Mouse (Mus musculus): Measurements from ENCODE around the gene Cmip.

The Cmip gene

GRCm38 (mm10) chr8:117297913-117298518, 41.2 kb downstream of the Cmip start:
- no peak for DNase-seq (ENCODE audit: low read depth)

- peak; percentile 42 for DNase-seq (ENCODE audit: low read depth)
Measured at GRCm38 (mm10) chr8:117299204-117299603, 42.3 kb downstream of the Cmip start.

- DNase-seq (ENCODE audit: low read depth): no peak
Measured at GRCm38 (mm10) chr8:117300188-117300587, 43.3 kb downstream of the Cmip start.

DNA sequence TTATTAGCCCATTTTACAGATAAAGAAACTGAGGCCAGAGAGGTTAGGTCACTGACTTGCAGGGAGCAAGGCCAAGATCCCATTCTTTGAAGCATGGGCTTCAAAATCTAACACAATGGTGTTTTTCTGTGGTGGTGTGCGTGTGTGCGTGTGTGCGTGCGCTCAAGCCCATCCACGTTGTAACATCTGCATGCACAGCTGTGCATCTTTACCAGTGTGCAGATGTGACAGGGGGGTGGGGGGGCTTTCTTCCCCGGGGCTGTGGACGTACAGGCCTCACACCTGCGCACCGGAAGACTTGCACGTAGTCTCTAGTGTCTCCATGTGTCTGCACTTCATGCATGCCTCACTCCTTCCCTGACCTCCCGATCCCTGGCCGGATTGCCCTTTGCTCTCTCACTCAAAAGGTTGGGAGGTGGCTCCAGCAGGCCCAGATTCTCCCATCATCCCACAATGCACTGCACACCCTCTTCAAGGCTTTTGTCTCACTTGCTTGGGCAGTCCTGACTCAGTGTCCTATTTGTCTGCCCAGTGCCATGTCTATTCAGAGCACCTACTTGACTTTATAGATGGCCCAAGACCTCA, 44.7 kb downstream of the Cmip start:
- no peak for DNase-seq (ENCODE audit: low read depth)

DNA sequence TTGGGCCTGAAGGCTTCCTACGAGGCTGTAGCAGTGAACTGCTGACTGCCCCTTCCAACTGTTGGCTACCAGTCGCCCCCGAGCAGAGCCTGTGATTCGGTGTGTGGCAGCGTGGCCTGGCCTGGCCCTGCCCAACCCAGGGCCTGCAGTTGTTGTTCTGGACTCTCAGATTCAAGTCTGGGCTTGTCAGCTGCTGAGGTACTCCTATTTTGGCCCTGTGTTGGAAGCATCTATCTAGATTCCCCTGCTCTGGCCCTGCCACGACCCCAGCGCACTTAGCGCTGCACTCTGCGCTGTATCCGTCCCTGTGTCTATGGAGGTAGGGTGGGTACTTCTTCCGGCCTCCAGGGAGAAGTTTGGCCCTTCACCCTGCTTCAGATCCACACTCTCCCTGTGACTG, 45.2 kb downstream of the Cmip start:
- no peak for DNase-seq (ENCODE audit: low read depth)

DNA sequence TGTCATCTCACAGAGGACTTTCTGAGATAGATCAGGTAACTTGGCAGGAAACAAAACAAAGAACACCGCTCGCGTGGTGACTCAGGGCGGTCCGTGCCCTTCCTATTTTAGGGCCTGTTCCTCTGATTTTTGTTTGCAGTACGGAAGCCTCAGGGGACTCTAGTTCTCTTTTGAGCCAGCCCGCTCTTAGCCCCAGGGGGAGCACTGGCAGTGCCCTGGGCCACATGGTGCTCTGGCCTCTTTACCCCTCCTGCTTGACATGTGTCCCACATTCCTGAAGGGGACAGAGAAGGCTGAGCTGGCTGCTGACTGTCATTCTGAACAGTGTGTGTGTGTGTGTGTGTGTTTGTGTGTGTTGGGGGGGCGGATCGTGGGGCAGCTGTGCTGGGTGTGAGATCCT, 46.8 kb downstream of the Cmip start:
- peak; percentile 62 for DNase-seq (ENCODE audit: low read depth)

GRCm38 (mm10) chr8:117305405-117305804, 48.5 kb downstream of the Cmip start:
- peak; percentile 78 for DNase-seq (ENCODE audit: low read depth)

GRCm38 (mm10) chr8:117306756-117307155, 49.9 kb downstream of the Cmip start:
- no peak for DNase-seq (ENCODE audit: low read depth)

- DNase-seq (ENCODE audit: low read depth): no peak
Measured at GRCm38 (mm10) chr8:117307221-117307620, 50.4 kb downstream of the Cmip start.

GRCm38 (mm10) chr8:117308303-117309095, 51.6 kb downstream of the Cmip start:
- DNase-seq (ENCODE audit: low read depth): no peak

DNA sequence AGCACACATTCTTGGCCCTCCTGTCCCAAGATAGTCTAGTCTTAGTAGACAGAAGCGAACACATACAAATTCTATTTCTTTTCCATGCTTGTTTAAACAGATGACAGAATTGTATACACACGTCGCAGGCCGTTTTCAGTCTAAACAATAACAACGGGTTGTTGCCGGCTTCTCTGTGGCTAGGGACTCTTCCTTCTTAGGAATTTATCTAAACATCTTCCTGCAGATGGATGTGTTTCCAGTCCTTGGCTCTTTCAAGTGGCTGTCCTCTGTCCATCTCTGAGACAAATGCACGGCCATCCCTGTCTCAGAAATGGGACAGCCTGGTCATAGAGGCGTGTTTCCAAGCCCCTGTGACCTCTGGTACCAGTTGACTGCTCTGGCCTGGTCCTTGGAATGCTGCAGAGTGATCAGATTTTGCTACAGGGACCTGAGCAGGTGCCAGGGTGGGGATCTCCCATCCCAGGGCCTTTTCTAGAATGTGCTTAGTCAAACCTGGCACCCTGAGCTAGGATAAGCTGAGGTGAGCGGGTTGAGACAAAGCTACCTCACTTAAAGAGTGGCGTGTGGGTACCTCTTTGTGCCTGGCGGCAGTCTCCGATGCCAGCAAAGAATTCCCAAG, 52.9 kb downstream of the Cmip start:
- DNase-seq (ENCODE audit: low read depth): no peak

GRCm38 (mm10) chr8:117310961-117311561, 54.2 kb downstream of the Cmip start:
- no peak for DNase-seq (ENCODE audit: low read depth)

DNA sequence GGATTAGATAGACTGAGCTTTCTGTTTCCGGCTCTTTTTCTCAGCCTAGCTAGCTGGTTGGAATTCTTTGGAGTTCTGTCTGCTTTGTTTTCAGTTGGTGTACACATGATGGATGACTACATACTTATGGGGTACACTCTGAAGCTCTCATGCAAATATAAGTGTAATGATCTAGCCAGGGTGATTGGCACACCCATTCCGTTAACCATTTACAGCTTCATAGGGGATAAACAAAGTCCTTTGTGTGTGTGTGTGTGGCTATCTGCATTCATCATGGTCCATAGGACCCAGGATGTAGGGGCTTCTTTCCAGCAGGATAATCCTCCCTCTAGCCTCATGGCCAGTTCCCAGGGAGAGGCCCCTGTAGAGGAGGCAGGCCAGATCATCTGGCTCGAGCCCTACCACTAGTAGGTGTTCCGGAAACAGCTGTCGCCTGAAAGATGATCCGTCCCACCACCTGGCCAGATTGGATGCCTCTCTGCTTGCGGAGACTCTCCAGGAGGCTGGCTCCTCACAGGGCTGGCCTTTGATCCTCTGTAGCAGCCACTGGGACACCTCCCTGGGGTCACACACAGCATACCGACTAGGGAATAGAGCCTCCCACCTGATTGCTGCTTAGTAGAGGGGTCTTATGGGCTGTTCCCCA, 57.6 kb downstream of the Cmip start:
- no peak for DNase-seq (ENCODE audit: low read depth)

- no peak for DNase-seq (ENCODE audit: low read depth)
Measured at GRCm38 (mm10) chr8:117315727-117316126, 58.9 kb downstream of the Cmip start.

DNA sequence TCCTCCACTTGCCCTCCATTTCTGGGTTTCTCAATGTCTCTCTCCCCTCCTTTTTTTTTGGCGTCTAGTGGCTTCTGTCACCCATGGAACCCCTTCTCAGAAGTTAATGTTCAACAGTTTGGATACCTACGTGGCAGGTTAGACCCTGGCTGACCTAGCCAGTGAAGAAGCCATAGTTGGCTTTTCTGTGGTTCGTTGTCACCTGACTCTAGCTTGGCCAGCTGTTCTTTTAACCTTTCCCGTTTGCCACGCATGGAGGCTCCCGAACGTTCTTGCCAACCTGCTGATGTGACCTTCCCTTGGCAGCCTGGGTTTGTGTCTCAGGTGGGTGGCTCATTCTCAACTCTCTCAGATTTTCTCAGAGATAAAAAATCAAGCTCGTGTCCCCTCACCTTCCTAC, 60.6 kb downstream of the Cmip start:
- DNase-seq (ENCODE audit: low read depth): no peak

DNA sequence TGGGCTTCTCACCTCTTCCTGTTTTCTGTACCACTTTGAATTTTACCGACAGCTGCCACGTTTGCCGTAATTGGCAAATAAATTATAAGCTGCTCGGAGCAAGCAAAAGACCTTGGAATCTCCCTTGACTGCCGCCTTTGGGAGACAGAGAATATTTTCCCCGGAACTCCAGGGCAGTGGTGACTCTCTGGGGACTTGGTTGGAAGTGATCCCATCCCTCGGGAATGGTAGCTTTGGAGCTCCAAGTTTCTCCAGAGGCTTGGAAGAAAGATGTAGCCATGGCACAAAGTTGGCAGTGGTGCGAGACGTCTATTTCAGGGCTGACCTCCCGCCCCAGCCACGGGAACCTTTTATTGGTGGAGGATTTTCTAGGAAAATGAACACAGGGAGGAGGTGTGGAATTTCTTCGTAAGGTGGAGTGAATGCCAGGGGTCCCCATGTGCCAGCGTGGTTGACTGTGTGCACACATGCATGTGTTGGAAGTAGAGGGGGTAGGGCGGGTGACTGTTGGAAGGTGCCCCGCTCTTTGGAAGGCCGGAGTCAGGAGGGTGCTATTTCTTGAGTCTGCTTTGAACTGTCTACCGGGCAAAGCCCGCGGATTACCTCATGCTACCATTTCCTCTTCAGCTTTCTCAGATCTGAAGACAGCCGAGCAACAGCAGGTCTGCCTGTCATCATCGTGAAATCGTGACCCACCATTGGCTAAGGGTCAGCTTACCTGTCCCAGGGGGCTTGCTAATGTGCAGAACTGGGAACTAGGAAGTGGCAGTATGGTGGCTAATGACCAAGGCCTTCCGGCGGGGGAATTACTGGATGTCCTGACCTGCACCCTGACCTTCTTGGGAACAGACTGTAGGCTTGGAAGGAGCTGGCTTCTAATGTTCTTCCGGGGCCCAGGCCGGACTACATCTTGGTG, 62.3 kb downstream of the Cmip start:
- DNase-seq (ENCODE audit: low read depth): peak; percentile 57

GRCm38 (mm10) chr8:117320616-117321015, 63.8 kb downstream of the Cmip start:
- peak; percentile 76 for DNase-seq (ENCODE audit: low read depth)

DNA sequence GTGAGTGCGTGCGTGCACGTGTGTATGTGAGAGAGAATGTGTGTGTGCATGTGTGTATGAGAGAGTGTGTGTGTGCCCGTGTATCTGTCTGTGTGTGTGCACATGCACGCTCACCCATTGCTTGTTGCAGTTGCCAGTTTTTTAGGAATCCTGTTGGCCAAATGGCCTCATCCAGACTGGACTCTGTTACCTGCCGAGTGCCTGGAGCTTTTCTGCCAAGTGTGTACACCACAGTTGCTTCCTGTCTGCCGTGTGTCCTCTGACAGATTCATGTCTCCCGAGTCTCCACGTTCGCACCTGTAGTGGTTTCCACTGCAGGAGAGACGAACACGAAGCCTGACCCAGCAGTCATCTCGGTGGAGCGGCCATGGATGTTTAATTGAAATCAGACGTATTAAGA, 64.4 kb downstream of the Cmip start:
- peak; percentile 48 for DNase-seq (ENCODE audit: low read depth)

DNA sequence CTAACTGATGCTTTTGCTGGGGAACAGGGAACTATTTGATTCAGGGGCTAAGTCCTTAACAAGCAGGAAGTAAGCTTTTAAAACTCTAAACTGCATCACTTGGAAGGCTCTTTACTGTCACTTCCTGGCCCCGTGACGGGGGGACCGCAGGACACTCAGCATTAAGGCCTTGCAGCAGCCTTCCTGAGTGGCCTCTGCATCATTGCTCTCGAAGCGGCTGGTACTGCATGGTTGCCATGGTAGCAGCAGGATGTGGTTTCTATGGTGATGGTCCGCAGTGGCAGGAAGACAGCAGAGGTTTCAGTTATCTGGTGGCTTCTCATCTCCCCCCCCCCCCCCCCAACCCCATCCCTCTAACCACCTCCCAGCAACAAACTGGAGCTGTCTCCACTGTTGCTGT, 65.2 kb downstream of the Cmip start:
- peak; percentile 96 for DNase-seq (ENCODE audit: low read depth)

- no peak for DNase-seq (ENCODE audit: low read depth)
Measured at GRCm38 (mm10) chr8:117322715-117323310, 65.9 kb downstream of the Cmip start.

Measured in induced T-regulatory cell, adult 2 months (primary cell).